ENCODE assay signal across 23 mouse cellular contexts in the genomic region with DNA sequence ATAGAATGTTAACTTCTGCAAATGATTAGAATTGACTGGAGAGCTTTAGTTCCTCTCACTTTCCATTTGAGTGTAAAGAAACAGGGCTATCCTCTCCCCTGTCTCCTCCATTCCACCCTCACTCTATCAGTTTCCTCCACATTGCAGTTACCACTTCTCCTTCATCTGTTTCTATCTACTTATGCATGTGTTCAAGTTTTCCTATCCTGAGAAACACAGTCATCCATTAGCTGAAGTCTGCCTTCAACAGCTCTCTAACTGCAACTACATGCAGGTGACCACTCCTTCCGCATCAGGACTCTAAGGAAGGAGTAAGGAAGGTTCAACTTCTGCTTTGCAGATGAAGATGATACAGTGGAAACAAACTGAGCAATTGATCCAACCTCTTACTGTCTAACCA.
"Had no signal": no experiment of that assay in that cellular context is flagged by ENCODE, and none has a peak within 500 bp of the region (broad histone marks: within the 10 kb centered on the region; RNA-seq: fewer than 3 reads in every experiment).

No protein-coding gene starts in this region.

- H3K27me3 ChIP-seq: heart, embryonic 12.5 days; hindbrain, embryonic 15.5 days; kidney, embryonic 15.5 days; limb, embryonic 13.5 days; limb, embryonic 15.5 days had no signal

- ATAC-seq: hindbrain, postnatal 0 days; intestine, embryonic 16.5 days had no signal

- H3K36me3 ChIP-seq: heart, embryonic 10.5 days; heart, embryonic 12.5 days; hindbrain, embryonic 13.5 days; hindbrain, embryonic 15.5 days; kidney, embryonic 15.5 days; limb, embryonic 13.5 days; limb, embryonic 15.5 days had no signal

- DNase-seq: gastrocnemius, postnatal 14 days; gastrocnemius, postnatal 36 days; heart, adult 11 months; heart, postnatal 10 days; heart, postnatal 4 days; kidney, adult 11 months; kidney, adult 2 months; kidney, adult 9 months; kidney, postnatal 14 days; kidney, postnatal 36 days; layer of hippocampus, adult 9-11 months; layer of hippocampus, postnatal 36 days; left cerebral cortex, postnatal 4 days had no signal

- H3K4me3 ChIP-seq: heart, embryonic 10.5 days; heart, embryonic 12.5 days; hindbrain, embryonic 13.5 days; hindbrain, embryonic 15.5 days; kidney, embryonic 15.5 days; limb, embryonic 13.5 days; limb, embryonic 15.5 days had no signal

- H3K4me1 ChIP-seq: limb, embryonic 15.5 days had no signal

- H3K9me3 ChIP-seq: heart, embryonic 10.5 days; hindbrain, embryonic 13.5 days; hindbrain, embryonic 15.5 days; kidney, embryonic 15.5 days; limb, embryonic 13.5 days; limb, embryonic 15.5 days had no signal

- H3K27ac ChIP-seq: heart, embryonic 10.5 days; hindbrain, embryonic 13.5 days; hindbrain, embryonic 15.5 days; hindbrain, postnatal 0 days; kidney, embryonic 15.5 days; kidney, postnatal 0 days; limb, embryonic 13.5 days; limb, embryonic 15.5 days had no signal

- H3K4me2 ChIP-seq: heart, embryonic 12.5 days; hindbrain, embryonic 13.5 days; hindbrain, embryonic 15.5 days; kidney, embryonic 15.5 days; limb, embryonic 13.5 days; limb, embryonic 15.5 days had no signal

- H3K9ac ChIP-seq: heart, embryonic 12.5 days; hindbrain, embryonic 13.5 days; hindbrain, embryonic 15.5 days; kidney, embryonic 15.5 days; limb, embryonic 13.5 days; limb, embryonic 15.5 days had no signal
